Mouse (Mus musculus) macrophage (primary cell): ENCODE results near the gene Tmem82. TPM values are rescaled to one million over a fixed set of nuclear protein-coding genes. Genes with fewer than 3 reads are reported as not detected.

ENCODE experiments used
- H3K27ac ChIP-seq: fragments of 350-480 bp; formaldehyde crosslinking; 2 replicates; pipeline ENCODE4 v1.9.0; 2021
- H3K36me3 ChIP-seq: fragments of 350-480 bp; formaldehyde crosslinking; 2 replicates; pipeline ENCODE4 v1.9.0; 2021; ENCODE audit errors: inconsistent target
- H3K4me3 ChIP-seq: fragments of 350-480 bp; formaldehyde crosslinking; 2 replicates; pipeline ENCODE4 v1.9.0; 2021; ENCODE audit errors: inconsistent target
- H3K79me2 ChIP-seq: fragments of 350-480 bp; formaldehyde crosslinking; 2 replicates; pipeline ENCODE4 v1.9.0; 2021; ENCODE audit errors: inconsistent target
- WGBS: methylation state at CpG from one replicate; pipeline ENCODE4 v1.1.7; 2026; ENCODE audit warnings: inconsistent platforms; ENCODE audit not compliant: missing documents; 5-methylcytosine and 5-hydroxymethylcytosine counted together
- polyA plus RNA-seq: library from polyadenylated mRNA; stranded (reverse); fragments of 250-400 nt; gene quantifications from 3 replicates; pipeline ENCODE4 v1.2.4, GENCODE M21; 2018; ENCODE audit warnings: inconsistent platforms
- total RNA-seq, 78 experiments: library from RNA; depleted of rRNA; stranded (reverse); fragments of 250-400 nt; gene quantifications; 1 replicate in 9 of 78; 2 replicates in 24 of 78; 3 replicates in 43 of 78; 4 replicates in 2 of 78; pipeline ENCODE4 v1.2.4; 2018; ENCODE audit warnings: inconsistent platforms in 56 of 78

The Tmem82 gene
- 10 to 100 TPM in 9 of 26 experiments, 1 to 10 TPM in 17; 1.6 to 19.7 (median 6.3) TPM for total RNA-seq (2018; cell fraction: chromatin; rRNA removed)
- total RNA-seq (2018; cell fraction: cytosol; rRNA removed), result 1 to 10 TPM; 1.1 to 4.7 (median 1.9) TPM
- 10 to 100 TPM in 10 of 26 experiments, 1 to 10 TPM in 16; 1.8 to 21.2 (median 6.3) TPM for total RNA-seq (2018; cell fraction: nucleus; rRNA removed)
- polyA plus RNA-seq, result 1.3 to 4.5 TPM (median 2.7 TPM) in 3 replicates

DNA sequence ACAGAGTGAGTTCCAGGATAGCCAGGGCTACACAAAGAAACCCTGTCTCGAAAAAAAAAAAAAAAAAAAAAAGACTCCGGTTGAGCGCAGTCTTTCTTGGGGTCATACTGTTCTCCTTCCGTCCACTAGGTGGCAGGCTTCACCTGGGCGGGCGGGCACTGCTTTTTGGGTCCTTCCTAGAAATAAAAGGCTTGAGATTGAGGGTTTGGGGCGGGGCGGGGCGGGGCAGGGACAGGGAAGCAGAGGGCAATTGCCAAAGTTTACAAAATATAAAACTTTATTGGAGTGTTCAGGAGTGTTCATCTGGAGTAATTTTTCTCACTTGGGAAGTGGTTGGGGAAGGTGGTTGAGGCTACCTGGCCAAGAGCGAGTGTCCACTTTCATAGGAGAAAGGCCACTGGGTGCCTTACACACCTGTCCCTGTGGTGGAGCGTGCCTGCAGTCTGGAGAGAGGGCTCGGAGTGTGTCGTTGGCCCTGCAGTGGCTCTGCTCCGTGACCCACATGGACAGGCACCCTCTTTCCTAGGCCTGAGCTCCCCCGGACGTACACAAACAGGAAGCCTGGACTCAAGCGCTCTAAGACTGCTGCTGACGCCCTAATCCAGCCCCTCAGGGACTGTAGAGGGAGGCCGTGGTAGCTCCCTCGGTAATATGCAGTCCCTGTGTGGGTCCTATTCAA lies at the start of gene Tmem82:
TSS of gene Tmem82 (minus strand) at position 69 of the 679 bp plus-strand sequence.
- WGBS, result 24% methylated on average over 11 of the region's 20 CpGs
- Histone ChIP-seq H3K4me3 (peak within 1 kb of the TSS; percentile 34), H3K36me3 (no peaks in the 10 kb centered on the region), H3K27ac (peak within 1 kb of the TSS; percentile 25), H3K79me2 (no peaks in the 10 kb centered on the region)

DNA sequence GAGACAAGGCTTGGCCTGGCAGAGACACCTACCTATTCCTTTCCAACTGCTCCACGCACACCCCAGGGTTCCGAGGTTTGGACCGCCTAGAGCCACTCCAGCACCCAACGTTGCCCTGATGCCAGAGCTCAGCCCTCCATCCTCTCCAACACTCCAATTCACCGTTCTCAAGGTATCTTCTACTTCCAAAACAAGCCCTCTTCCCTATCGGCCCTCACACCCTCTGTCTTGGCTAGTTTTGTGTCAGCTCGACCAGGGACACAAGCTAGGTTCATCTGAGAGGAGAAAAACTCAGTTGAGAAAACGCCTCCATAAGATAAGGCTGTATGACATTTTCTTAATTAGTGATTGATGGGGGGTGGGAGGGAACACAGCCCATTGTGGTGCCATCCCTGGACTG lies 46.4 kb upstream of the Tmem82 start, which contains the start of gene Plekhm2:
TSS of gene Plekhm2 (minus strand) at position 101 of the 400 bp plus-strand sequence.
- Histone ChIP-seq H3K79me2 (peaks cover 50% of the 10 kb centered on the region), H3K36me3 (peaks cover 12% of the 10 kb centered on the region; the same call in 1 of the 2 replicates), H3K4me3 (peak within 1 kb of the TSS; percentile 73), H3K27ac (peak within 1 kb of the TSS; percentile 97)
- 82% methylated on average over 8 of the region's 8 CpGs for WGBS

DNA sequence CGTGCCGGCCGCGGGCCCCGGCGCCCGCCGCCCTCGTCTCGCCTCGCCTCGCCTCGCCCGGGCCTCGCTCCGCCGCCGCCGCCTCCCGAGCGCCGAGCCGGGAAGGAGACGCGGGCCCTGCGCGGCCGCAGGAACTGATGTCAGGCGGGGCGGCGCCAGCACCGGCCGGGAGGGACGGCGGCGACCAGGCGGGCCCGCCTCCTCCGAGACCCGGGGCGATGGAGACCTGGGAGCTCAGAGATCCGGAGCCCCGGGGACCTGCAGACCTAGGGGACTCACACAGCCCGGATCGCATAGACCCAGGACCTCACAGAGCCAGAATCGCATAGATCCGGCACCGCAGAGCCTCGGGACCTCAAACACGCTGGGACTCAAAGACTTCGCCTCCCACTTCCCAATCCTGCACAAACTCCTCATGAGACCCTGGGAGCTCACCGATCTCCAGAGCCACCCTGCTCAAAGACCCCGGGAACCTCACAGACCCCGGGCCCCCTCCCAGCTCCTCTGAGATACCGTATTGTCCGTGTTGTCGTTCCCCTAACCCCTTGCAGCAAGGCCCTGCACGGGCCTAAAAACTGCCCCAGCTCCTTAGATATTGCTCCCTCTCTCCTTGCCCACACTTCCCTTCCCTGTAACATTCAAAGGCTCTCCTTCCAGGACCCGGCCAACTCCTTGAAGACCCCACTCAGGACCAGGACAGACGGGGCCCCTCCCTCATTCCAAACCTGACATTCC lies 45.7 kb upstream of the Tmem82 start:
- peaks cover 56% of the 10 kb centered on the region for H3K79me2 ChIP-seq
- peaks cover 12% of the 10 kb centered on the region; the same call in 1 of the 2 replicates for H3K36me3 ChIP-seq
- H3K27ac ChIP-seq, result peak overlapping the region; percentile 97
- 2% methylated on average over 46 of the region's 60 CpGs for WGBS
- H3K4me3 ChIP-seq, result peak overlapping the region; percentile 73

DNA sequence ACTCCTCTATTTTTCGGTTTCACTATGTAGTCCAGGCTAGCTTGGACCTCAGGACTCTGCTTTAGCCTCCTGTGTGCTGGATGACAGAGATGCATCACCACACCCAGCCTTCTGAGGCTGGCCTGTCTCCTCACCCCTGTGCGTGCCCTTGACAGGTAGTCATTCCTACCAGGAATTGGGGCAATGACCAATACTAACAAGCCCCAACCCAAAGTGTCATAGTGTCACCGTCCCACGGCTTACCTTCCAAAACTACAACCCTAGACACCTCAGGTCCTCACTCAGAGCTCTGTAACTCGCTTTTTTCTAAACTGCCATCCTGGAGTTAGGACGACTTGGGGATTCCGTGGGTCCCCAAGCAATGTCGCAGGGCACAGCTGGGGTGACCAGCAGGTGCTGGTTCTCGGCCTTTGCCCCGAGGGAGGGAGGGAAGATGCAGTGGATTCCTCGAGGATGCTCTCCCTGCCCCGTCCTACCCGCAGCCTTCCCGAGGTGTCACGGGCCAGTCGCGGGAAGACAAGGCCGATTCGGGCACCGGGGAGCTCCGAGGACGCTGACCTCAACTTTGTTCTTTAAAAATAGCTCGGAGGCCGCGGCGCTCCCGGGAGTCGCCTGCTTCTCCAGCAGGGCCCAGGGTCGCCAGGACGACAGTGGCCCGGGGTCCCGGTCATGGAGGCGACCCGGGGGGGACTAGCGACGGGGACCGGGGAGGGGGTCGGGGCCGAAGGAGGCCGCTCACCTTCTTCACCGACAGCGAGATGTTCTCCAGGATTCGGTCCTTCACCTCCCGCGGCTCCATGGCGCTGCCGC lies 44.9 kb upstream of the Tmem82 start:
- Histone ChIP-seq H3K36me3 (peaks cover 12% of the 10 kb centered on the region; the same call in 1 of the 2 replicates), H3K79me2 (peaks cover 64% of the 10 kb centered on the region), H3K27ac (peak overlapping the region; percentile 67), H3K4me3 (peak overlapping the region; percentile 68)
- 5% methylated on average over 43 of the region's 47 CpGs for WGBS

DNA sequence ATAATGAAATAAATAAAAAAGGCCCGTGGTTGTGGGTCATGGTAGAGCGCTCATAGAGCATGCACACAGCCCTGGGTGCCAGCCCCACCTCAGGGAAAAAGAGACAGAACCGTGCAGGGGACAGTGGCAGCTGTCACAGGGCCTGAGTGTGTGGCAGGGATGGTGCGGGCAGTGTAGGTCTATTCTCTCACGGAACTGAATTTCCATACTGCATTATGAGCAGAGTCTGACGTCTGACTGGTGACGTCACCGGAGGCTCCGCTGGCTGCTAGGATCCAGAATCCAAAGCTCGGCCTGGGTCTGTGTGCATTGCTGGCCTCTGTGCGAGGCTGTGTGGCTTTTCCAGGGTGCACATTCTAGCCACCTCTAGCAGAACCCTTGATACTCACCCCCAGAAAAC lies 42.5 kb upstream of the Tmem82 start:
- peaks cover 21% of the 10 kb centered on the region; the same call in 1 of the 2 replicates for H3K36me3 ChIP-seq
- H3K27ac ChIP-seq, result no peak overlapping the region
- 95% methylated on average over 10 of the region's 11 CpGs for WGBS
- H3K4me3 ChIP-seq, result no peak overlapping the region
- peaks cover 86% of the 10 kb centered on the region for H3K79me2 ChIP-seq

DNA sequence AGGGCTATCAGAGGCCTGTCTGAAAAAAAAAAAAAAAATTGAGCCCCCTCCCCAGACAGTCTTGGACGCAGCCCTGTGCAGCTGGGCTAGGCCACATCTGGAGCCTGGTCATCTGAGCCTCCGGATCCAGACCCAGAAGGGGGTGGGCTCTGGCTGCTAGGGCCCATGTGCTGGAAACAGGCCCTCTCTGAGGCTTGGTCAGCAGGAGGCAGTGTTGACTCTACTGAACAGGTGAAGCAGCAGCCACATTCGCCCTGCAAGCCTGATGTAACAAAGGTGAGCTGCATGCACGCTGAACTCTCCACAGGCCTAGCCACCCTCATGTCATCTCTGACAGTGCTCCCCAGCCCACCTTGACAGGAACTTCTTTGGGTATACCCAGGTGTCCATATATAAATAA lies 41.3 kb upstream of the Tmem82 start:
- H3K36me3 ChIP-seq, result peaks cover 21% of the 10 kb centered on the region; the same call in 1 of the 2 replicates
- peak overlapping the region; percentile 47 for H3K27ac ChIP-seq
- peaks cover 93% of the 10 kb centered on the region for H3K79me2 ChIP-seq
- H3K4me3 ChIP-seq, result no peak overlapping the region
- WGBS, result 94% methylated on average over 4 of the region's 4 CpGs

DNA sequence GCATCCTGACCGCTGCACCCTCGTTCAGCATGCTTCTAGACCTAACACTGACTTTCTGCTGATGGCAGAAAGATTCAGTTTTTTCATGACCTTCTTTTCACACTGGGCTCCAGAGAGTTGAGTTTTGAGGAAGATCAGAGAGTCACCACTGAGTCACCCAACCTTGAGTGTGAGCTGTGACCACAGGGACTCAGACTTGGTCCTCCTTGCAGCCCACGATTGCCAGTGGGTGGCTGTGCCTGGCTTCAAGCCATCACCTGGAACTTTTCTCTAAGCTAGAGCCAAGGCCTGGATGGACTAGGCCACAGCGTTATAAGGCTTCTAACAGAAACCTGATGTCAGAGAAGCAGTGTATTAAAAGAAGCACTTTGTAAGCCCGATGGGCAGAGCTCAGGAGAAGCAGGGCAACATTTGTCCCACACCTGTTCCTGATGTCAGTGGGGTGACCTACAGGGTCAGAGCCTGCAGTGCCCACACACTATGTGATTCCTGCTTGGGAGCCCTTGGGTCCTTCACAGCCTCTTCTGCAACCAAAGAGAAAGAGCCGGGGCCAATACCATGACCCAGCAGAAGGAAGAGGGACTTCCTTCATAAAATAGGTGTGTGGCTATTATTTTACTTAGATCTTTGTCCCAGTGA lies 40.5 kb upstream of the Tmem82 start:
- H3K4me3 ChIP-seq, result no peak overlapping the region
- H3K27ac ChIP-seq, result peak overlapping the region; percentile 47
- H3K79me2 ChIP-seq, result peaks cover 94% of the 10 kb centered on the region
- peaks cover 24% of the 10 kb centered on the region; the same call in 1 of the 2 replicates for H3K36me3 ChIP-seq
- WGBS, result 70% methylated on average over 6 of the region's 6 CpGs

DNA sequence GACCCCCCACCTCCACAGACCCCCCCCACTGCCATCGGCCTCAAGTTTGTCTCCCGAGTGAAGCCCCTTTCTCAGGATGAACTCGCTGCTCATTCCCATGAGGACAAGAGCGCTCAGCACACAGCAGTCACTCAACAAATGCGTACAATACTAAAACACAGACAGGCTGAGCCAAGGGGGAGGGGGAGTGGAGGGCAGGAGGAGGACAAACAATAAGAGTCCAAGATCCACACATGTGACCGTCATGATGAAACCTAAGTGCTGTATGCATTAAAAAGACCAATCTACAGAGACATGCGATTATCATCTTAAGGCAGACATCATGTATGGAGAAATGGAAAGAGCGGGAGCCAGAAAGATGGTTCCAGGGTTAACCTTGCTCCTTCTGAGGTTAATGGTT lies 38.5 kb upstream of the Tmem82 start:
- Histone ChIP-seq H3K27ac (peak overlapping the region; percentile 81), H3K79me2 (peaks cover 97% of the 10 kb centered on the region), H3K36me3 (peaks cover 38% of the 10 kb centered on the region; the same call in 1 of the 2 replicates), H3K4me3 (no peak overlapping the region)
- WGBS, result 89% methylated on average over 7 of the region's 8 CpGs

DNA sequence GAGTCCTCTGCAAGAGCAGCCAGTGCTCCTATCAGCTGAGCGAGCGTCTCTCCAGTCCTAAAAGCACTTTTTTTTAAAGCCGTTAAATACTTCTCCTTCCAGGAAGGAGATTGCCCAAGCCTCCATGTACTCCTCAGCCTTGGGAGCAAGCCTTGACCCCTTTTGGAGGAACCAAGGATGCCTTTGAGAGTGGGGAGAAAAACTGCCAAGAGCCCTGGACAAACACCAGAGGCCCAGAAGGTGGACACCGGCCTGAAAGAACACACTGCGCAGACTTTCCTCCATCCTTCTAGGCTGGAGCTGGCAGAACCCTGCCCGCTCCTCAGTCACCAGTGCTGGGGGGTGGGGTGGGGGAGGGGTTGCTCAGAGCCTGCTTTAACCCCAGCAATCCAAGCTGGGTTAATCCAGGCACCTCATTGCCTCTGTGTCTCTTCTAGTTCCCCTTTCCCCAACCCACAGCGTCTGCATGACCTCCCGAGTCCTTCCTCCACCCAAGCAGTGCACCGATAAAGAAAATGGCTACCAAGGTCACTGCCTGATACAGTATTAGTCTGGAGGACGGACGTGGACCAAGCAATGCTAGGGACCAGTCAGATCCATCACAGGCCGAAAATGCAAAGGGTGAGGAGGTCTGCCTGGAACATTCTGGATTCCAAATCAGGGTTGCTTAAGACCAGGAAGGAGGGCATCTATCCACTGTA lies 37.6 kb upstream of the Tmem82 start:
- peak overlapping the region; percentile 81 for H3K27ac ChIP-seq
- WGBS, result 22% methylated on average over 12 of the region's 12 CpGs
- peaks cover 97% of the 10 kb centered on the region for H3K79me2 ChIP-seq
- no peak overlapping the region for H3K4me3 ChIP-seq
- peaks cover 43% of the 10 kb centered on the region for H3K36me3 ChIP-seq

DNA sequence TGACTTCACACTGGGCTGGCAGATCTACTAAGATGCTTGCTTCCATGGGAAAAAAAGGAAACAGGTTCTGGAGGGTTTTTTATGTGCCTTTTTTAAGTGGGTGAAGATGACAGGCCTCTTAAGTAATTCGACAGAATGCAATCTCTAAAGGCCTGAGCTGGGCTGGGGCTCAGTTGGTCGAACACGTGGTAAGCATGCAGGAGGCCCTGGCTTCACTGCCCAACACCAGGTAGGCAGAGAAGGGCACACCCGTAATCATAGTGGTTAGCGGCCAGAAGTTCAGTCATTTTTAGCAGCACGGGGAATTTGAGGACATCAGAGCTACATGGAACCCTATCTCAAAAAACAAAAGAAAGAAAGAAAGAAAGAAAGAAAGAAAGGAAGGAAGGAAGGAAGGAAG lies 36.1 kb upstream of the Tmem82 start:
- H3K27ac ChIP-seq, result no peak overlapping the region
- peaks cover 97% of the 10 kb centered on the region for H3K79me2 ChIP-seq
- WGBS, result 96% methylated on average over 6 of the region's 6 CpGs
- peaks cover 49% of the 10 kb centered on the region for H3K36me3 ChIP-seq
- H3K4me3 ChIP-seq, result no peak overlapping the region

DNA sequence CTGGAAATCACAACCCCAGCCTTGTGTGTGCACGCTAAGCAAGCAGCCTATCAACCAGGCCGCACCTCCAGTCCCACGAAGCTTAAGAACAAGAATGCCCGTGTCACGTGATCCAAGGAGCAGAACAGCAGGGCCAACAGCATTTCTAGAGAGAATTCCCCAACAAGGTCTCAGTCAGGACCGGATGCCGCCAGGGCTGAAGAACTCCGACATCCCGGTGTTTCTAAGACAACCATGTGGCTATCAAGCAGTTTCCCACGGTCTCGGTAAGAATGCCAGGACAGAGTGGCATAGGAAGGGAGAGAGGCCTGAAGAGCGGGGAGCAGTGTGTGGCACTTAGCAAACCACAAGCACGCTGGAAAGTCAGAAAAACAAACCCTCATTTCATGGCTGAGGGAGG lies 35.4 kb upstream of the Tmem82 start:
- no peak overlapping the region for H3K4me3 ChIP-seq
- 89% methylated on average over 8 of the region's 13 CpGs for WGBS
- H3K79me2 ChIP-seq, result peaks cover 97% of the 10 kb centered on the region
- H3K36me3 ChIP-seq, result peaks cover 56% of the 10 kb centered on the region
- H3K27ac ChIP-seq, result no peak overlapping the region

DNA sequence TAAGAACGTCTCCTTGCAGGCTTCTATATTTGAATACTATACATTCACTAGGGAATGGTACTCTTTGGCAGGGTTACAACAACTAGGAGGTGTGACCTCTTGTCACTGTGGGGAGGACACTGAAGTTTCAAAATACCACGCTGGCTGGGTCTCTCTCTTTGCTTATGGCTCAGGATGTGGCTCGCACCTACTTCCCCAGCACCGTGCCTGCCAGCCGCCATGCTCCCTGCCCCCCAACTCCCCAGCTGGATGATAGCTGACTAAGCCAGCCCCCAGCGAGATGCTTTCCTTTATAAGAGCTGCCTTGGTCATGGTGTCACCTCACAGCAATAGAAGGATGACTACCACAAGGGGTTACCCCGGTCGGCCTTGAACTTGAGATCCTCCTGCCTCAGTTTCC lies 34.6 kb upstream of the Tmem82 start:
- H3K36me3 ChIP-seq, result peaks cover 63% of the 10 kb centered on the region
- 39% methylated on average over 8 of the region's 8 CpGs for WGBS
- H3K4me3 ChIP-seq, result no peak overlapping the region
- peaks cover 97% of the 10 kb centered on the region for H3K79me2 ChIP-seq
- no peak overlapping the region for H3K27ac ChIP-seq

DNA sequence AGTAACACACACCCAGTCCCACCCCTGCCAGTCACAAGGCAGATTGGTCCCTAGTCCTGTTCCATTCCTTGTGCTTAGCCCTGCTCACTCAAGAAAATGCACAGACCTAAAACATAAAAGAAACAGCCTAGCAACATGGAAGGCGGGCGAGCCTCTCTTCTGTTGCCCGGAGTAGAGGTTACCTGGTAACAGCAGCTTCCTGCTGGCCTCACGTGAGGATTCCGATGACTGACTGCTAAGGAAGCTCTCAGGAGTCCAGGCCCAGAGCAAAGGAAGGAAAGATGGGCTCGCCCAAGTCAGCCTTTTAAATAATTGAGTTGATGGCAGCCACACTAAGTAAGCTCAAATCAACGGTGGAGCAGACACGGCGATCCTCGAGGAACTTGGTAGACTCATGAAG lies 33.5 kb upstream of the Tmem82 start:
- H3K27ac ChIP-seq, result no peak overlapping the region
- peaks cover 97% of the 10 kb centered on the region for H3K79me2 ChIP-seq
- H3K36me3 ChIP-seq, result peaks cover 55% of the 10 kb centered on the region
- 92% methylated on average over 8 of the region's 10 CpGs for WGBS
- H3K4me3 ChIP-seq, result no peak overlapping the region
